Mouse (Mus musculus) T-helper 2 cell (primary cell): ENCODE results near the gene Ccdc171.
"Not testable (repeated sequence)": the region's sequence is repeated elsewhere in the genome, so short reads cannot be mapped to it uniquely, and the experiment has no call there.

Experiments
- in situ Hi-C: fragments of 300-600 bp; cut with MboI, MseI; formaldehyde crosslinking; loops from one replicate; pipeline ENCODE4 v1.15.1; 2025; ENCODE audit warnings: high pct_unique_total_duplicates

The Ccdc171 gene

GRCm38 (mm10) chr4:83525690-83526055 is 328 bp downstream of the Ccdc171 start:
- in situ Hi-C loops: no loop called here

- in situ Hi-C loops: no loop called here
Measured at GRCm38 (mm10) chr4:83526270-83526987, 1.1 kb downstream of the Ccdc171 start.

- in situ Hi-C loops: no loop called here
Measured at GRCm38 (mm10) chr4:83526988-83527334, 1.6 kb downstream of the Ccdc171 start.

GRCm38 (mm10) chr4:83527921-83528320 is 2.6 kb downstream of the Ccdc171 start:
- in situ Hi-C loops: no loop called here

GRCm38 (mm10) chr4:83530060-83530459 is 4.7 kb downstream of the Ccdc171 start:
- in situ Hi-C loops: loop anchor here (5.0 kb wide), 1 partner anchor 37 kb away; no protein-coding TSS in a partner anchor

- in situ Hi-C loops: loop anchor here (5.0 kb wide), 1 partner anchor 34 kb away; no protein-coding TSS in a partner anchor
Measured at GRCm38 (mm10) chr4:83533168-83533911, 8.0 kb downstream of the Ccdc171 start.

GRCm38 (mm10) chr4:83534024-83534423 is 8.7 kb downstream of the Ccdc171 start:
- in situ Hi-C loops: loop anchor here (5.0 kb wide), 1 partner anchor 33 kb away; no protein-coding TSS in a partner anchor

GRCm38 (mm10) chr4:83549501-83549900 is 24.2 kb downstream of the Ccdc171 start:
- in situ Hi-C loops: no loop called here

GRCm38 (mm10) chr4:83567190-83568113 is 42.1 kb downstream of the Ccdc171 start:
- in situ Hi-C loops: loop anchor here (5.0 kb wide), 1 partner anchor 35 kb away; no protein-coding TSS in a partner anchor

- in situ Hi-C loops: loop anchor here (5.0 kb wide), 1 partner anchor 36 kb away; no protein-coding TSS in a partner anchor
Measured at GRCm38 (mm10) chr4:83568145-83568544, 42.8 kb downstream of the Ccdc171 start.

- in situ Hi-C loops: no loop called here
Measured at GRCm38 (mm10) chr4:83570569-83570968, 45.2 kb downstream of the Ccdc171 start.

- in situ Hi-C loops: no loop called here
Measured at GRCm38 (mm10) chr4:83571033-83571432, 45.7 kb downstream of the Ccdc171 start.

- in situ Hi-C loops: no loop called here
Measured at GRCm38 (mm10) chr4:83572521-83572920, 47.2 kb downstream of the Ccdc171 start.

- in situ Hi-C loops: loop anchor here (5.0 kb wide), 1 partner anchor 104 kb away; no protein-coding TSS in a partner anchor
Measured at GRCm38 (mm10) chr4:83576315-83576714, 51.0 kb downstream of the Ccdc171 start.

GRCm38 (mm10) chr4:83580157-83580556 is 54.8 kb downstream of the Ccdc171 start:
- in situ Hi-C loops: no loop called here

GRCm38 (mm10) chr4:83587563-83587962 is 62.2 kb downstream of the Ccdc171 start:
- in situ Hi-C loops: no loop called here

- in situ Hi-C loops: no loop called here
Measured at GRCm38 (mm10) chr4:83596486-83596885, 71.1 kb downstream of the Ccdc171 start.

- in situ Hi-C loops: no loop called here
Measured at GRCm38 (mm10) chr4:83611111-83611510, 85.8 kb downstream of the Ccdc171 start.

- in situ Hi-C loops: not testable (repeated sequence)
Measured at GRCm38 (mm10) chr4:83623021-83623711, 97.8 kb downstream of the Ccdc171 start.

GRCm38 (mm10) chr4:83623732-83624131 is 98.4 kb downstream of the Ccdc171 start:
- in situ Hi-C loops: no loop called here

- in situ Hi-C loops: no loop called here
Measured at GRCm38 (mm10) chr4:83651453-83651852, 126.1 kb downstream of the Ccdc171 start.
